Mouse (Mus musculus) cerebellum, postnatal 10 days (tissue): Measurements from ENCODE around the gene Pon2.

ENCODE experiments used
- DNase-seq, 2 experiments: peaks; one replicate each; pipeline ENCODE4 v3.0.0; 2021; ENCODE audit warnings: mixed read lengths in 2 of 2

Gene Pon2

GRCm38 (mm10) chr6:5218190-5218589 lies 80.1 kb downstream of the Pon2 start:
- no peak for DNase-seq
